26 mouse cellular contexts compared by ENCODE assay signal in genomic region chr2:65405407-65405806, GRCm38 (mm10). TPM values are rescaled to one million over a fixed set of nuclear protein-coding genes. Genes with fewer than 3 reads are reported as not detected.
DNase-seq lines count a peak whose midpoint lies in the region; ATAC-seq lines count a peak whose summit lies in the region.
"Had no signal": no experiment of that assay in that cellular context is flagged by ENCODE, and none has a peak within 500 bp of the region (broad histone marks: within the 10 kb centered on the region; RNA-seq: fewer than 3 reads in every experiment).

No protein-coding gene starts in this region.

- 85% methylated on average over 1 of the region's 1 CpGs for WGBS in embryonic facial prominence, embryonic 11.5 days
- WGBS in embryonic facial prominence, embryonic 10.5 days = 90% methylated on average over 1 of the region's 1 CpGs

- H3K4me1 ChIP-seq in embryonic facial prominence, embryonic 11.5 days (ENCODE audit: control insufficient read depth, insufficient read depth, low read length) = no peaks in the 10 kb centered on the region
- peaks cover 2% of the 10 kb centered on the region; the same call in 1 of the 2 replicates for H3K4me1 ChIP-seq in embryonic facial prominence, embryonic 10.5 days

- H3K9ac ChIP-seq in embryonic facial prominence, embryonic 11.5 days (replicated peaks; ENCODE audit: low read length) = no peak overlapping the region

- H3K4me2 ChIP-seq in embryonic facial prominence, embryonic 11.5 days (ENCODE audit: low read depth, low read length) = no peak overlapping the region

- ATAC-seq in embryonic facial prominence, embryonic 11.5 days (replicated peaks; ENCODE audit: insufficient number of reproducible peaks, low FRiP score, low TSS enrichment, low read depth) = no peak
- ATAC-seq in common myeloid progenitor, adult 5-6 weeks (replicated peaks; ENCODE audit: low read depth, poor library complexity, severe bottlenecking) = peak; percentile 62
- peak; percentile 51; the same call in 1 of the 2 replicates for ATAC-seq in megakaryocyte progenitor cell, adult 5-6 weeks (replicated peaks; ENCODE audit: poor library complexity)
- ATAC-seq in megakaryocyte, adult 5-6 weeks (ENCODE audit: poor library complexity, severe bottlenecking) = no peak
- ATAC-seq: activated CD4-positive, CD25-positive, alpha-beta regulatory T cell, adult 4 months; CD4-positive, CD25-positive, alpha-beta regulatory T cell, adult 4 months; Patski had no signal

- H3K36me3 ChIP-seq in embryonic facial prominence, embryonic 11.5 days (replicated peaks; ENCODE audit: control insufficient read depth, insufficient read depth, low read depth, low read length) = no peaks in the 10 kb centered on the region
- no peaks in the 10 kb centered on the region for H3K36me3 ChIP-seq in embryonic facial prominence, embryonic 10.5 days (replicated peaks)
- H3K36me3 ChIP-seq: G1E had no signal

- DNase-seq in embryonic facial prominence, embryonic 11.5 days (ENCODE audit: low spot score) = peak; percentile 10
- no peak for DNase-seq in embryonic facial prominence, embryonic 10.5 days (ENCODE audit: low spot score)
- DNase-seq in 416B (ENCODE audit: low read depth) = peak; percentile 75
- no peak for DNase-seq in adrenal gland, postnatal 4 days (ENCODE audit: low spot score in 2 of 2)
- DNase-seq in layer of hippocampus, postnatal 10 days (ENCODE audit: low spot score in 2 of 2) = no peak
- DNase-seq: adrenal gland, adult 2 months; adrenal gland, adult 8-10 months; adrenal gland, postnatal 10 days; adrenal gland, postnatal 14 days; adrenal gland, postnatal 25 days; adrenal gland, postnatal 36 days; B cell, adult 2 months; cerebellum, adult 11 months; cerebellum, adult 11-12 months; cerebellum, adult 18-20 months; cerebellum, adult 2 months had no signal

- no peaks in the 10 kb centered on the region for H3K9me3 ChIP-seq in embryonic facial prominence, embryonic 11.5 days (replicated peaks; ENCODE audit: control insufficient read depth, low read length)
- H3K9me3 ChIP-seq in embryonic facial prominence, embryonic 10.5 days = no peaks in the 10 kb centered on the region

- no peak overlapping the region for H3K27ac ChIP-seq in embryonic facial prominence, embryonic 11.5 days (replicated peaks; ENCODE audit: low read depth, low read length)
- H3K27ac ChIP-seq in embryonic facial prominence, embryonic 10.5 days (replicated peaks) = no peak overlapping the region

- H3K4me3 ChIP-seq in embryonic facial prominence, embryonic 11.5 days (ENCODE audit: low read depth, low read length) = no peak overlapping the region
- no peak overlapping the region for H3K4me3 ChIP-seq in embryonic facial prominence, embryonic 10.5 days

- H3K27me3 ChIP-seq in embryonic facial prominence, embryonic 11.5 days (ENCODE audit: control insufficient read depth, insufficient read depth, low read length) = no peaks in the 10 kb centered on the region
- H3K27me3 ChIP-seq in embryonic facial prominence, embryonic 10.5 days (replicated peaks; ENCODE audit: low read depth, poor library complexity, severe bottlenecking) = no peaks in the 10 kb centered on the region
- H3K27me3 ChIP-seq: CH12.LX had no signal

RNA-seq across cellular contexts. Expression of gene Slc38a11, which starts 41.6 kb away (rescaled TPM):
- 0.67 TPM in 1 of 2 replicates, not detected in the other for polyA plus RNA-seq in embryonic facial prominence, embryonic 11.5 days (2014; fragmentation: Nextera tagmentation; extraction: Ambion mirVana)
- 0.29 and 0.42 TPM in 2 replicates for polyA plus RNA-seq in embryonic facial prominence, embryonic 10.5 days (2016; fragmentation: Nextera tagmentation; extraction: Ambion mirVana)
- total RNA-seq in common myeloid progenitor, adult 5-6 weeks (2017) = 0.05 TPM in 1 of 2 replicates, not detected in the other
- total RNA-seq in megakaryocyte progenitor cell, adult 5-6 weeks (2015) = not detected in 2 replicates
- not detected in 2 replicates for total RNA-seq in megakaryocyte progenitor cell, adult 5-6 weeks (2017)
- total RNA-seq in megakaryocyte, adult 5-6 weeks (2015) = not detected in 2 replicates
- not detected in 2 replicates for total RNA-seq in megakaryocyte, adult 5-6 weeks (2017)
- 10 to 100 TPM; 53.7 to 58.3 TPM for total RNA-seq in adrenal gland, postnatal 4 days (2021)
- total RNA-seq in layer of hippocampus, postnatal 10 days (2021) = 1 to 10 TPM; 2.6 to 3.5 TPM
- total RNA-seq: CH12.LX, MEL had no signal
- polyA plus RNA-seq: activated CD4-positive, CD25-positive, alpha-beta regulatory T cell, adult 4 months; C2C12; CD4-positive, CD25-positive, alpha-beta regulatory T cell, adult 4 months; G1E; Patski had no signal

Comparison
In these comparisons a context has a peak if more than half of its experiments do, and no peak if none do; other contexts are left out.
1. DNase-seq: peak in embryonic facial prominence, embryonic 11.5 days (single experiment) and 416B (single experiment); none in embryonic facial prominence, embryonic 10.5 days (single experiment), adrenal gland, postnatal 4 days (0 of 2) and layer of hippocampus, postnatal 10 days (0 of 2).
2. ATAC-seq: peak in common myeloid progenitor, adult 5-6 weeks (single experiment) and megakaryocyte progenitor cell, adult 5-6 weeks (single experiment); none in embryonic facial prominence, embryonic 11.5 days (single experiment) and megakaryocyte, adult 5-6 weeks (single experiment).
3. RNA of gene Slc38a11, which starts 41.6 kb away (total RNA-seq): 53.7 to 58.3 TPM in adrenal gland, postnatal 4 days; 2.6 to 3.5 TPM in layer of hippocampus, postnatal 10 days, 0.05 TPM in common myeloid progenitor, adult 5-6 weeks, not detected in megakaryocyte progenitor cell, adult 5-6 weeks and not detected in megakaryocyte, adult 5-6 weeks; every median in the first group is over 10 times any median in the second.